Mouse (Mus musculus): ENCODE results near the gene Tenm1. TPM values are rescaled to one million over a fixed set of nuclear protein-coding genes. Genes with fewer than 3 reads are reported as not detected.

Gene Tenm1
- total RNA-seq, 2 experiments from 2014 or later = 0.54 to 0.99 TPM

DNA sequence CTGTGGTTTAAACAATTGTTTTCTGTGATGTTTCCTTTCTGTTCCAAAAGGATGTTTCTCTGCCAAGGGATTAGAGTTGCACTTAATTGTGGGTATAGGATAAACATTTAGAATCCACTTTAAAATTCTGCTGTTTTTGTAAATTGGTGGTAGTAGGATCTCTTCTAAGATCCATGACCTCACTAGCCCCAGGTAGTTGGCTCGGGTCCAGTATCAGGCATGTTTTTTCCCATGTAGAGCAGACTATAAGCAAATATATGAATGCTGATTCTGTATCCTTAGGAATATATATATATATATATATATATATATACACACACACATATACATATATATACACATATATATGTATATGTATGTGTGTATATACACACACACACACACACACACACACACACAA, 567.2 kb downstream of the Tenm1 start:
- DNase-seq (ENCODE audit: low spot score in 2 of 2) = no peak

DNA sequence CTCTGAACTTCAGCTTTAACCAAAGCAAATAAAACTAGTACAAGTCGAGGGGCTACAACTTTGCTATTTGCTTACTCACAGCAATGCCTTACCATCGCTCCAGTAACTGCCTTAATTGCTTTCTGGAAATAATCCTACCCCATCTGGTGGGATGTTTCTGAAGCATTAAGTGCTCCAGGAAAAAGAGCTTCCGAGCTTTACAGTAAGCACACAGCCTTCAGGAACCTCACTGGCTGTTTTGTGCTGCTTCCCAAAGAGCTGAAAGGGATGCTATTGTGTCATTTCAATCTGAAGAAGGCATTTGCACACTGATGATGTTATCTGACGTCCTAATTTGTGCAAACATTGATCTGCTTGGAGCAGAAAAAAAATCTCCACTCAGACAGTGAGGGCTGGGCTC, 647.4 kb downstream of the Tenm1 start:
- DNase-seq (ENCODE audit: low spot score in 2 of 2) = no peak

DNA sequence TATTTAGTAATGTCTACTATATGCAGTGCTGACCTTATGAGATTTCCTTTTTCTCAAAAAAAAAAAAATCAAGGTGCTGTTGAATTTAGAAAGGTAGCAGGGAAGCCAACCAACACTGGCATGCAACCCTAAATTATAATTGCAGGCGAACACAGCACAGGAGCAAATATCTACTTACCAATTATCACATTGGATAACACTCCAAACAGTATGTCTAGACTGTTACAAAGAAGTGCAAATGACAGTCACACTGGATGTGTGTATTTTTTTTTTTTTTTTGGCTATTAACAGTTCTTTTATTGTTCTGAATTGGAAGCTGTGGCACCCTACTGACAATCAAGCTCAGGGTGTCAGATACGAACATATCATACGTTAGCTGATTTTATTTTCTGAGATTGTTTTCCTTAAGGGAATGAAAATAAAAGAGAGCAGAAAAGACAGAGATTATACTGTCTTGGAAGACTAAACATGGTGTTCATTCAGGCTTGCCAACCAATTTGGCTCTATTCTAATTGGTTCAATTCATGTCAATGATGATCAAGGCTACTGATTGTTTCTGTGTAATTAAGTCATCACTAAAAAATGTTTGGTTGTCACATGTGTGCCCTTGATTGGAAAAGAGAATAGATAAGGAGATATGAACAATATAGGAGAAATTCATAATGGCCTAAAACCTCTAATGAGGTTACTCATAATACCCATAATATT, 710.7 kb downstream of the Tenm1 start:
- no peak for DNase-seq (ENCODE audit: low spot score in 2 of 2)

DNA sequence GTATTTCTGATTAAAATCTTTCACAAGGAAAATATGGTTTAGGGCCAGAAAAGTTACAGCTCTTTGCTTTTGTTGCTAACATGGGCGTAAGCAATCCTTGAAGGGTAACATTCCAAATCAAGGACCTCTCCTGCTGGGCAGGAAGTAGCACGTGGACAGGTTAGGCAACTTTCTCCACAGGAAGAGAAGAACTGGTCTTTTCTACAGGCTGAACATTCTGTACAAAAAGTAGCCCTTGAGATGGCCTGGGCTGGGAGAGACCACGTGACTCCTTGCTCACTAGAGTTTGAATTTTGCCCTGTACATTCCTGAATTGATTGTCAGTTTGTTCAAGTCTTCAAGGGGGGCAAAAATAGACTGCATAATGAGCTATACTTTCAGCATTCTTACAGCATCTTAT, 728.6 kb downstream of the Tenm1 start:
- no peak for DNase-seq (ENCODE audit: low spot score in 2 of 2)

DNA sequence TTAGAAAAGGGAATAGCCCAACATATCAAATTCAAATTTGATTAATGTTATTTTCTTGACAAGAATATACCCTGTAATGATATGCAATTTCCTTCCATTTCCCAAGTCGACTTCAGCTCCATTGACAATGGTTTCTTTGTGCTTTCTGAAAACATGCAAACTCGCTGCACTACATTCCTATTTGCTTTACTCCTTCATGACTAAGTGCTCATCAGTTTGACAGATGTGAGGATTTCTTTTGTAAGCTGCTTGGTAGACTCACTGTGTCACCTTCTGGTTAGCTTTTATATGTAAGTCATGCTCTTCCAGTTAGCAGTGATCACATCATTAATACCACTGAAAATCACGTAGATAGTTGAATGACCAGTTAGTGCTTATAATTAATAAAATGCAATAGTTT, 781.8 kb downstream of the Tenm1 start:
- DNase-seq (ENCODE audit: low spot score in 2 of 2) = no peak

DNA sequence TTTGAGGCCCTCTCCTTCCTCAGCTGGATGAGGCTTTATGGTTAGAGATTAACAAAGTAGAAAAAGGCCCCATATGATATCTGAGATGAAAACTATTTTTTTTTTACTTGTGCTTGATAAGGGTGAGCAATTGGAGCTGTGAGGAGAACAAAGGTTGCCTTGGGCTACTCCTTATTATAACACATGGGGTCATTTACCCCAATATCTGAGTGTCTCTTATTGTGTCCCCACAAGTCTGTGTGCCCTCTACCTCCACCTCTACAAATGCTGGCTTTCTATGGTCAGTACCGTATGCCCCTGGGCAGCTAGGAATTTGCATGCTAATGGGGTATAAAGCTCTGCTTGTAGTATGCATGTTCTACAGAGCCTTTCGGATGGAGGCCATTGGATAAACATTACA, 848.4 kb downstream of the Tenm1 start:
- DNase-seq (ENCODE audit: low spot score in 2 of 2) = no peak

DNA sequence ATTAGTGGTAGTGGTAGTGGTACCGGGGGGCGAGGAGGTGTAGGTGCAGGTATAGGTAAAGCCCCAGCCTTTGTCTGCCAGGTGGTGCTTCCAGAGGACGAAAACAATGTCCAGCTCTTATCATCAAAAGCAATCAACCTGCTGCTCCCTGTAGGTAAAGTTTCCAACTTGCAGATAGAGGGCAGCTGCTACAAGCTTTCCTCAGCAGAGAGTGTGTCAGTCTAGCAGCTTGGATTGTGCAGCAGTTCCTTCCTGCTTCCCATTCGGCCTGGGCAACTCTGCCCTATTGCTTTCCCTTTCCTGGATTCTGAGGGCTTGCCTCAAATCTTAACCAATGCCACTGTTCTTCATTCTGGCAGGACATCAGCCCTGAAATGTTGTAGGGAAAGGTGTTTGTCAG, 870.2 kb downstream of the Tenm1 start:
- no peak for DNase-seq (ENCODE audit: low spot score in 2 of 2)

DNA sequence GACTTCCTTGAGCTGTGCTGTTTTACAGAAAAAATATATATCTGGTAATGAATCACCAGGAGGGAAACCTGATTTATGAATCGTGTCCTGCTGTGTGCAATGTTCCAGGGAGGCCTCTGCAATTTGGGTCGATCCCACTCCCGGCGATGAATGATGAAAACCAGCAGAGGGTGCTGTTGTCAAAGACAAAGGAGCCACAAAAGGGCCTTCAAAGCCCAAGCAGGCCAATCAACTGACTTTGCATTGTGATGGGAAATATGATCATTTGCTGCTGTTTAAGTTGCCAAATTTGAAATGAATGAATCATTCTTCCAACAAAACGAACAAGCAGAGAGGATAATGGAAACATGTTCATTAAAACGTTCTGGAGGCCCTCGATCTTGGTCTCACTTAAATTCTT, 871.6 kb downstream of the Tenm1 start:
- peak; percentile 20 to 35 for DNase-seq (ENCODE audit: low spot score in 2 of 2)

DNA sequence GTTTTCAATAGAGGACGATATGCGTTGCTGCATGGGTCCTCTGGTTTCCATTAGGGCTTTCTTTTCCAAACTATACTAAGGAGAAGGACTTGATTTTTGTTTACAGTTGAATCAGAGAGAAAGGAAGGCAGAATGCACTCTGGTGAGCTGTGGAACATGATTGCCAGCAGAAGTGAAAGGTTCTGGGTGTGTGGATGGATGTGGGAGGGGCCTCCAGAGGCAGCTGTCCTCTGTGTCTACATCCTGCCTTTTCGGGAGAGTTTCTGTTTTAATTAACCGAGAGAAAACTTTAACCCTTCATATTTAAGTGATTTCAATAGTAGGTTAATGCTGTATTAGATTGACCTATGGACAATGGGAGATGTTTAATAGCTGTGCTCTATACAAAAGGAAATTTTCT, 880.4 kb downstream of the Tenm1 start:
- DNase-seq (ENCODE audit: low spot score in 2 of 2) = no peak

DNA sequence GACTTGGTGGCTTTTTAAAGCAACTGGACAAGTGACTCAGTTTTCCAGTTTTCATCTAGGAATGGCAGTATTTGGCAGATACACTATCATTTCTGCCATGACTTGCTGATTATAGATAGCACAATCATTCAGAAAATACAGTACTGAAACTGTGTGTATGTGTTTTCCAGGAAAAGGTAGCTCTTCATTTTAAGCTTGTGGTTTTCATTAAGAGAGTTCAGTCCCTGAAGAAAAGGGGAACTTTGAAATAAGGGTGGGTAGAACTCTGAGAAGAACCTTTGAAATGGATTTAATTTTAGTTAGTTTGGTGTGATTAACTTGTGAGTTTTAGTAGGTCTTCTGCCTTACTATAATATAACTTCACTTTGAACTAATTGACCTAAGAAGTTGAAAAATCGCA, 883.9 kb downstream of the Tenm1 start:
- no peak for DNase-seq (ENCODE audit: low spot score in 2 of 2)

DNA sequence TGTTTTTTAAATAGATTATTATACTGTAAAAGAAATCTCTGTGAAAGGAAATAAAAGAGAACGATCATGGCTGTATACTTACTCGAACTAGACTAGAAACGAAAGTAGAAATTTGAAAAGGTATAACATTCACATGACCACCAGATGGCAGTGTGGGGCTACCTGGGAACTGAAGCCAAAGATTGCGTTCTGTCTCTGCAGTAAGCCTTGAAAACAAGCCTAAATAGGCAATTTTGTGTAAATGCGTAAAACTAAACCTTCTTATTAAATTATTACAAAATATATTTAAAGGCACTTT, 888.2 kb downstream of the Tenm1 start:
- peak; percentile 50 to 51 for DNase-seq (ENCODE audit: low spot score in 2 of 2)

DNA sequence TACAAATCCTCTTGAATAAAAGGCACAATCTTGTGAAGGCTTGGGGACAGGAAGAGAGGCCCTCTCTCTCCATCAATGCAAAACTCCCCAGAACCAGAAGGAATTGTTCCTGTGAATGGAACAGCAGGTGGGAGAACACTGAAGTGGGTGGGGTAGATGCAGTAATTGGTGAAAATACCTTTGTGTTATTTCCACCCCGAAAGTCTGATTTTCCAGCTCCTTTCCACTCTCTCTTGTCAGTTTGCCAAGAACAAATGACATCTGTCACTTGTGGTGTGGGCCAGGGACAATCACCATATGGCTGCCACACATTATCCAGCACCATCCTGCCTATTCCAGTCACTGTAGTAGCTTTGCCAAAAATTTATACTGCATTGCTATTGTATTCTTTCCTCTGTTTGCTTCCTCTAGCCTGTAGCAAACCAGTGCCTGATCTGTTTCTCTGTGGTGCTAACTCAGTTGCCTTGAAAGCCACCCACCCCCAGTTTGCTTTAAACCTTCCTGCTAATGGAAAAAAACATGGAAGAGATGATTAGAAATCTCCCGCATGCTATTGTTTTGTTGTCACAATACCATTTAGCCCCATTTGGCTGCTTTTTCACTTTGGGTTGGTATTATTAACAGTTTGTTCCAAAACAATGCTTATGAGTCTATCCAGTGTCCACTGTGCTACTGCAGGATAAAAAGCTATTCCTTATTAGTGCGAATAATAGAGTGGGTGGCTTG, 888.7 kb downstream of the Tenm1 start:
- no peak for DNase-seq (ENCODE audit: low spot score in 2 of 2)

DNA sequence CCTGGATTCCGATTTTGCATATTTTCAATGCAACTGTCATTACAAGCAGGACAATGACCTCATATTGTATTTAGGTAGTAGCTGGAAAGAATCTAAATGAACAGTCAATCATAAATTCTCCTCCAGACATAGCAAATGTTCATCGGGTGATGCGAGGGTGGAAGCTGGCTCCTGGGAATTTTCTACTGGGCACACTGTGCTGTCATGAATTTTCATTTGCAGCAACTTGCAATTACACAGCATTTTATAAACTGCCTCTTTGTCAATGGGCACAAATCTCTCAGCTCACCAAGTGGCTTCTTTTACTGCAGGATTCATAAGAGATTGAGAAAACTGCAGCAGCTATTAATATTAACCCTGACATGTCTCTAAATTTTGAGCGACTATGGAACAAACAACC, 898.2 kb downstream of the Tenm1 start:
- DNase-seq (ENCODE audit: low spot score in 2 of 2) = no peak

DNA sequence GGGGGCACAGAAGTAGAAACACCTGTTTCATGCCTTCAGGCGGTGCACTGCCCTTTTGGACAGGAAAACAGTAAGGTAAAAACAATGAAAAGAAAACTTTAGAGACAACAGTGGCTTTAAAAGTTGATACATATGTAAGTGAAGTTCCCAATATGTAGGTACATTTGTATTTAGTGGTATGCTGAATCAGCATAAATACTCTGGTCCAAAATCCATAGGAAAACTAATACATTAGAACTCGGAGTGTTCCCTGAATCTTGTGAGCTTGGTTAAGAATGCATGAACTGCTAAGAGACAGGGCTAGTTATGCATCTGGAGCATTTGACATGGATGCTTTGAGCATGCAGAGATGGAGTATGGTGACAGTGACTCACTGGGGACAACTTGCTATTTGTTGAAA, 906.1 kb downstream of the Tenm1 start:
- no peak for DNase-seq (ENCODE audit: low spot score in 2 of 2)

DNA sequence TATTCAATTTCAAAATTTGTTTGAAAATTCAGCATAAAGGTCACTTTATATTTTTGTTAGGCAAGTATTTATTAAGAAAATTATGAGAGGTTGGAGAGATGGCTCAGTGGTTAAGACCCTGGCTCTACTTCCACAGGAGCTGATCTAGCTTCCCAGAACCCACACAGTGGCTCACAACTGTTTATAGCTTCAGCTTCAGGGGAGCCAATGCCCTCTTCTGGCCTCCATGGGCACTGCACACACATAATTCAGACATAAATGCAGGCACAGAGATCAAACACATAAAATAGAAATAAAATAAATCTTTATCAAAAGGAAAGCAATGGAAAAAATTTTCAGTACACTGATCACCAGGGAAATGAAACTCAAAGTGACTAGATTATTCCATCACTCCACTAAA, 916.4 kb downstream of the Tenm1 start:
- no peak for DNase-seq (ENCODE audit: low spot score in 2 of 2)

DNA sequence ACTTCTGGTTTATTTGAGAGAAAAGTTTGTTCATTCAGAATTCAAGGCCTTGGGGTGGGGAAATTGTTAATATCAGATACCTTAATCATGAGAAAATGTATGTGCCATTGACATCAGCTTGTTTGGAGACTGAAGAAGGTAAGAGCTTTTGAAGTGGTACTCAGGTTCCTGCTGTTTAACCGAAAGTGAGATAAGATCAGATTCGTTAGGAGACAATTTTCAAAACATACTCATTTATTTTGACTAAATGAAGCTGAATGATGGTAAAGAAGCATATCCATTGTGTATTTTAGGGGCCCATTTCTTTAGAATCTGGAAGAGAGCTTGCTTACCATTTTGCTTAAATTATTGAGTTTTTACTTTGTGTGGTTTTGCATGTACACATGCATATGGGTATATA, 917.8 kb downstream of the Tenm1 start:
- no peak for DNase-seq (ENCODE audit: low spot score in 2 of 2)

DNA sequence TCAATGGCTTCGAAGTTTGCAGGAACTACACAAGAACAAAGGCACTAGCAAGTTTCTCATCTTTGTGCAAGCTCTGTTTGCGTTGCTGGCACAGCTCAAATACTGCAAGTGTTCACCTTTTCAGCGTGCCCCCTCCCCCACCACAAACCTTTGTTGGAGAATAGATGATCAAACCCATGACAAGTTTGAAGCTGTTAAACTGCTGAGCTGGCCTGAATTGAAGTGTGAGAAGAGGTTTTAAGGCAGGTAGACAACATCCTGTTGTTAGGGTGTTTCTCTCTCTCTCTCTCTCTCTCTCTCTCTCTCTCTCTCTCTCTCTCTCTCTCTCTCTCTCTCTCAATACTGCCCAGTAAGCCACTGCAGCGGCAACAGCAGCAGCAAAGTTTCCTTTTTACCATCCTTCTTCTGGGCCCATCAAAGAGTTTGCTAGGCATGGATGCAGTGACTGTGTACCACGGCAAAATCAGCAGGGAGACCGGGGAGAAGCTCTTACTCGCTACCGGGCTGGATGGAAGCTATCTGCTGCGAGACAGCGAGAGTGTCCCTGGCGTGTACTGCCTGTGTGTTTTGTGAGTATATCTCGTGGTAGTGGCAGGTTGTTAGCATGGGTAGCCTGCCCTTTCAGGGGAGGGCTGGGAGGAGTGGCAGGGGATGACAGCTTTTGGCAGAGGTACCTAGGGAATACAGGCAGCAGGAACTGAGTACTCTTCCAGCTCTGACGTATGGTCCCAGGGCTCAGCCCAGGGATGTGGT, 926.5 kb downstream of the Tenm1 start, which contains the start of gene Sh2d1a:
TSS of gene Sh2d1a (plus strand) at position 163 of the 753 bp plus-strand sequence.
- no peak for DNase-seq (ENCODE audit: low spot score in 2 of 2)

DNA sequence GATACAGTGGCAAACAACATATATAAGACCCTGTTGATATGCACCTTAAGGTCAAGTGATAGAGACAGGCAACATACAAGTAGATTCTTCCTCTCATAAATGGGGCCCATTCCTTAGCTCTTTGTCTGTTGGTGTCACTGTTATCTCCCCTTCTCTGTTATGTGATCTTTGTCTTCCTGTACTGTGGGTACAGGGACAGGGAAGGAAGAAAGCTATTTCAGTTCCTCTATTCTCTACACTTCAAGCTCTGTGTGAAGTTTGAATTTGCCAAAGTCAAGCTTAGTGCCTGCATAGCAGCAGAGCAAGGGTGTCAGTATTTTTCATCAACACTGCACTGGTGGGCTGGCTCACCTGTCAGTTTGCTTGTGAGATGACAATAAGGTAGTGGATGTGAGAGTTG, 928.4 kb downstream of the Tenm1 start:
- DNase-seq (ENCODE audit: low spot score in 2 of 2) = no peak

DNA sequence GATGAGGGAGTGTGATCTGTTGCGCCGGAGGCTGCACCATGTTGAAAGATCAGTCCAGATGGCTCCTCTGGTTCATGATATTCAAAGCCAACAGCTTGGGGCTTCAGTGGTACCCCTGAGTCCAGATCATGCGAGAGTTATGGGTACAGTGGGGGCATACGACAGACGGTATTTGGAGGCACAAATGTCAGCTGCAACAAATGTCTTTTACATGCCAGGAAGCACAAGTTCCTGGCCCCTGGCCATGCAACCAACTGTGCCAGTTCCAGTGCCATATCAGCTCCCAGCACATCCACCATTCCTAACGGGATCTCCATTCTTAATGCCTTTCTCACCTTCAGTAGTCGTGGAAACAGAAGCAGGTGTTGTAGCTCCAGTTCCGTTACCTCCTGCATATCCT, 938.6 kb downstream of the Tenm1 start:
- no peak for DNase-seq (ENCODE audit: low spot score in 2 of 2)

DNA sequence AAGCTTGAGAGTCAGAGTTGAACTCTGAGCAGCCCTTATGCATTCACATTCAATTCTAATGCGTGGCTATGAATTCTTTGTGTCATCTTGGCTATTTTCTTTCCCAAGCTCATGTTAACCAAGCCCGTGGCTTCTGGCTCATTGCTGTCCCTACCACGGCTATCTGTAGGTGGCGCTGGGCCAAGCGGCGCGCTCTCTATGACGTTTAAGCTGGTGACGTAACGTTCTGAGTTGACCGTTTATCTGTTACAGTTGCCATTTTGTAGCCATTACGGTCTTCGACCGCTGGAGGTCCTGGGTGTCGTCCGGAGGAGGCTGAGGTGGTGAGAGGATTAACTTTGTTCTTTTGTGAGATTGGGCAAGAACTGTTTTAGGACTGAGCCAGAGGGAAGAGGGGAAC, 939.5 kb downstream of the Tenm1 start, which contains the start of gene Tex13c2:
TSS of gene Tex13c2 (plus strand) at position 246 of the 400 bp plus-strand sequence.
- no peak for DNase-seq (ENCODE audit: low spot score in 2 of 2)

Data from adrenal gland, adult 18-20 months (tissue).